Mouse (Mus musculus) lung, embryonic 14.5 days (tissue): ENCODE measurements at regions not wholly inside any gene's neighbourhood (a gene's known extent, or its start where the extent isn't known, plus 50 kb on each side); places are given as distances from the start of the nearest gene placed in this dataset.

ENCODE experiments used
- ATAC-seq: fragments of 200-750 bp; cut with Nextera tagmentation; 2 replicates; pipeline ENCODE4 v1.8.0; 2017; ENCODE audit warnings: mild to moderate bottlenecking, moderate TSS enrichment, moderate library complexity; ENCODE audit not compliant: insufficient read depth
- DNase-seq: peaks from one replicate; pipeline ENCODE4 v3.0.0-alpha.2; 2015
- H3K27ac ChIP-seq: fragments of 300-500 bp; sonication (generic); 2 replicates; pipeline ENCODE4 v1.5.1; 2014; ENCODE audit warnings: low read depth, mild to moderate bottlenecking, moderate library complexity
- H3K27me3 ChIP-seq: fragments of 300-500 bp; sonication (generic); 2 replicates; pipeline ENCODE4 v1.6.1; 2014; ENCODE audit warnings: low read length, control low read depth; ENCODE audit not compliant: insufficient read depth
- H3K36me3 ChIP-seq: fragments of 300-500 bp; sonication (generic); 2 replicates; pipeline ENCODE4 v1.6.1; 2014; ENCODE audit warnings: control low read depth; ENCODE audit not compliant: insufficient read depth
- H3K4me1 ChIP-seq: fragments of 300-500 bp; sonication (generic); 2 replicates; pipeline ENCODE4 v1.6.1; 2014; ENCODE audit warnings: antibody characterized with exemption, control low read depth; ENCODE audit not compliant: insufficient read depth
- H3K4me2 ChIP-seq: fragments of 300-500 bp; sonication (generic); 2 replicates; pipeline ENCODE4 v1.6.1; 2014; ENCODE audit warnings: mild to moderate bottlenecking
- H3K4me3 ChIP-seq: fragments of 300-500 bp; sonication (generic); 2 replicates; pipeline ENCODE4 v1.5.1; 2014; ENCODE audit warnings: low read depth, low read length
- H3K9ac ChIP-seq: fragments of 300-500 bp; sonication (generic); 2 replicates; pipeline ENCODE4 v1.6.1; 2014
- H3K9me3 ChIP-seq: fragments of 300-500 bp; sonication (generic); 2 replicates; pipeline ENCODE4 v1.6.1; 2016; ENCODE audit warnings: low read depth, low read length, control low read depth
- CTCF ChIP-seq: IDR thresholded peaks from 2 replicates; pipeline ENCODE4 v1.5.1; 2016; ENCODE audit warnings: antibody characterized with exemption, low read depth
- WGBS: fragments of 180-500 bp; shearing (Covaris S2); extraction: QIAGEN DNeasy Blood & Tissue Kit; methylation state at CpG from one replicate; pipeline ENCODE4 v1.1.7; 2014; 5-methylcytosine and 5-hydroxymethylcytosine counted together

DNA sequence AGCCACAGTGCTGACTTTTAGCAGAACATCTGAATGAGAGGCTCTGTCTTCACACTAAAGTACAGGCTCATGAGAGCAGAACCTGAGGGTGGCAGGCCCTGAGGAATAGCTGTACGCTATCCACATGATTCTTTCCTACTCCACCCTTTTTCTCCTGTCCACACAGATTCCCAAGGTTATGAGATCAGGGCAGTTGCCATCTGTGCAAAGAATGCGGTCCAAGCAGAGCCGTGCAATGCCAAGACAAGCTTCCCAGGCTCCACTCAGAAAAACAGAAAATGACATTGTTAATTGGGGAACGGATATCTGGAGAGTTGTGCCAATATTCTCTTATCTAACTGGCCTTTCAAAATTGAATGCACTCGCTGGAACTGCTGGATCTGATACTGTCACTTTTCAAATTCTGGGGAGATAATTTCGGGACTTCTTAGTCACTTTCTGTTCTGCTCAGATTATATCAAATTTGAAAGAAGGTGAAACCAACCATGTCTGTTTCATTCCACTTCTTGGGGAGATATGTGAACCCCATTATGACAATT lies 462.3 kb upstream of the Got2 start:
- Histone ChIP-seq H3K4me2 (no peak overlapping the region), H3K9me3 (no peaks in the 10 kb centered on the region), H3K4me3 (no peak overlapping the region), H3K9ac (no peak overlapping the region), H3K4me1 (no peaks in the 10 kb centered on the region), H3K27ac (no peak overlapping the region), H3K36me3 (no peaks in the 10 kb centered on the region), H3K27me3 (no peaks in the 10 kb centered on the region)
- ATAC-seq (no peak), DNase-seq (no peak)
- TF ChIP-seq CTCF = no peak
- WGBS = 47% methylated on average over 6 of the region's 6 CpGs

DNA sequence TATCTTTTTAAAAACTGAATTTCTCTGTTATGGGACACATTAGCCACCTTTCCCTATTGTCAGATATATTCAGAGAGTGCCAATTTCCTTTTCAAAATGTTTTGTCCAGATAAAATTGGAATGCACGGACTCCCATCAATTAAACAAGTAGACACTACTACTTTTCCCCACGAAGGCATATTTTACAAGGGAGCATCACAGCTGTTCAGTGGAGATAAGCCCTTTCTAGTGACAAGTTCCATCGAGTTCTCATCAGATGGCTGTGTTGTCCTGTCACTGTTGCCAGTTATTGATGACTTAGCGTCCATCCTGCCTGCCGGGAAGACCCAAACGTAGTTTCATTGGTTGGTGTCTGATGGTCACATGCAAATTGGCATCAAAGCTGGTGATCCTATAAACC lies 461.2 kb upstream of the Got2 start:
- Histone ChIP-seq H3K36me3 (no peaks in the 10 kb centered on the region), H3K4me2 (no peak overlapping the region), H3K4me3 (no peak overlapping the region), H3K4me1 (no peaks in the 10 kb centered on the region), H3K27me3 (no peaks in the 10 kb centered on the region), H3K27ac (no peak overlapping the region), H3K9ac (no peak overlapping the region), H3K9me3 (no peaks in the 10 kb centered on the region)
- WGBS = 42% methylated on average over 6 of the region's 6 CpGs
- no peak for DNase-seq
- no peak for ATAC-seq
- no peak for TF ChIP-seq CTCF

DNA sequence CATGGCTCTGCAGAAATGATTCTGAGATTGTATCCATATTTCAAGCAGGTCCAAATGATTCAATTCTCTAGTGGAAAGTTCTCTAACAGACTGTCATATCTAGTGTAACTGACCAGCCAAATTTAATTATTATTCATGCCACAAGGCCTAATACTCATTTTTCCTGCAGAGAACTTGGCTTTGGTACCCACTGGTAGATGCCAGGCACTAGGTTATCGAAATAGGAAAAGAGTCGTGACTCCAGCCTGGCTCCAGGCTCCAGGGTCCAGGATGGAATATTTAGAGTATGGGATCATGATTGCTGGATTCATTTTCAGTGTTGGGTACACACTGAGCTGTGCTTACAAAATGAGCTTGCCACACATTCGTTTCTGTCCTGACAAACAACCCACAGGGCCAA lies 452.4 kb upstream of the Got2 start:
- 80% methylated on average over 3 of the region's 3 CpGs for WGBS

DNA sequence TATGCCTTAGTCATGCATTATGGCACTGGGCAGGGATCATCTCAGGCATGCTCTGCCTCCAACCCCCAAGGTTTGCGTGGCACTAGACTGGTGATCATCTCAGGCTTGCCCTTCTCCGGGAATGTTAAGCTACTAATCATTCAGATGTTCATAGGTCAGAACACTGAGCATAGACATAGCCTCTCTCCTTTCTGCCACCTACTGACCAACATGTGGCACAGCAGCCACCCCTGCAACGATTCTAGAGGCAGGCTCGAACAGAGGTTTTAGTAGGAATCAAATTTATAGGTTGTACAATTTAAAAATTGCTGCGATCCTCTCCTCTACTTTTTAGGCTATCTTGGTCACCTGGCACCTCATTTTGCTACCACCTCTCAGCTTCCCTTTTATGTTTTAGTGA lies 430.0 kb upstream of the Got2 start:
- H3K27ac ChIP-seq = no peak overlapping the region
- H3K9ac ChIP-seq = no peak overlapping the region
- no peak overlapping the region for H3K4me2 ChIP-seq
- no peaks in the 10 kb centered on the region for H3K4me1 ChIP-seq
- no peaks in the 10 kb centered on the region for H3K9me3 ChIP-seq
- H3K27me3 ChIP-seq = no peaks in the 10 kb centered on the region
- no peak for ATAC-seq
- WGBS = 76% methylated on average over 5 of the region's 5 CpGs
- peak; percentile 36 for DNase-seq
- H3K4me3 ChIP-seq = no peak overlapping the region
- peak; percentile 46 for TF ChIP-seq CTCF
- no peaks in the 10 kb centered on the region for H3K36me3 ChIP-seq

More for the DNA sequence above, 452.4 kb upstream of the Got2 start:
- Histone ChIP-seq H3K9ac (no peak overlapping the region), H3K4me3 (no peak overlapping the region), H3K36me3 (no peaks in the 10 kb centered on the region), H3K27me3 (no peaks in the 10 kb centered on the region), H3K27ac (no peak overlapping the region), H3K4me2 (no peak overlapping the region), H3K4me1 (no peaks in the 10 kb centered on the region), H3K9me3 (no peaks in the 10 kb centered on the region)
- TF ChIP-seq CTCF = no peak
- DNase-seq (no peak), ATAC-seq (no peak)

DNA sequence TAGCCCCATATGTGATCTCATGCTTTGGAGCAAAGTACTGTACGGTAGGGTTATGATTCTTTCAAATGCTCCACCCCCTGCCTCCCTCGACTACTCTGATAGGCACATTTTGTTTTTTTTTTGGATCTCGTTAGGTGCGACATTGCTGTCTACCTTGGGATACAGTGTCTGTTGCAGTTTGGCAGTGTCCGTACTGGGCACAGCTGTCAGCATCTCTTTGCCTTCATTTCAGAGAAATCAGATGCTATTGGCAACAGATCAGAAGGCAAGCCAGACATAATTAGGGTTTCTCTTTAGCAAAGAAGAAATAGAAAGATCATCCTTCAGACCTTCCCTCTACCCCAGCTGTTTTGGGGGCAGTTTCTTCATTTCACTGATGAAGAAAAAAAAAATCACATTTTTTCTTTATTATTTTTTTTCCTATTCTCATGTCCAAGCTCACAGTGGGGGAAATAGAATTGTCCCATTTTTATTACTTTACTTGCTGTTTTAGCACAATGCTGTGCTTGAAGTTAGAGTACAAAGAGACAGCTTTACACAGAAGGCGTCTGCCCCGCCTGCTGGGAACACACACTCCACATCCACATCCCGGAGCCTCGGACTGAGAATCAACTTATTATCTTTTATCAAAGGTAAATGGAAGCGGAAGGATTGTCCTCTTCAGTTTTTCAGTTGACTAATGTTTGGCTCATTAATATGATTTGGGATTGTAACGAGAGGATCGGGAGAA lies 420.8 kb upstream of the Got2 start:
- WGBS = 74% methylated on average over 12 of the region's 12 CpGs
- Histone ChIP-seq H3K36me3 (no peaks in the 10 kb centered on the region), H3K4me3 (no peak overlapping the region), H3K4me1 (no peaks in the 10 kb centered on the region), H3K4me2 (no peak overlapping the region), H3K9me3 (no peaks in the 10 kb centered on the region), H3K9ac (no peak overlapping the region), H3K27me3 (no peaks in the 10 kb centered on the region), H3K27ac (no peak overlapping the region)
- ATAC-seq (no peak), DNase-seq (no peak)
- no peak for TF ChIP-seq CTCF

DNA sequence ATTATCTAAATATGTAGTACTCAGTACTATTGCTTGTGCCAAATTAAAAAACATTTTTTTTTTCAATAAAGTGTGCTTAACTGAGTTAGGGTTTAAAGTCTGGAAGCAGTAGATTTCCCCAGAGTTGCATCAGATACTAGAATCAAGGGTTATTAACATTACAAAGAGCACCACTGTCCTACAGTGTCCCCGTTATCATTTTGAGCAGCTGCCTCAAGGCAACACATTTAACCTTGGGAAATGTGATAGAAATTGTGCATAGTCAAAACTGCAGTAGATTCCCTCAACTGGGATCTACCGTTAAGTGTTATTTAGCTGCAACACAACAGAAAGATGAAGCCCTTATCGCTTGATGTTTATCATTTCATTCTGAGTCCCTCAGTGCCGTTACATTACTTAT lies 408.3 kb upstream of the Got2 start:
- Histone ChIP-seq H3K4me1 (no peaks in the 10 kb centered on the region), H3K27me3 (no peaks in the 10 kb centered on the region), H3K36me3 (no peaks in the 10 kb centered on the region), H3K9me3 (no peaks in the 10 kb centered on the region), H3K27ac (no peak overlapping the region), H3K9ac (no peak overlapping the region), H3K4me3 (no peak overlapping the region), H3K4me2 (no peak overlapping the region)
- TF ChIP-seq CTCF = no peak
- ATAC-seq (no peak), DNase-seq (no peak)
- 75% methylated on average over 4 of the region's 4 CpGs for WGBS

DNA sequence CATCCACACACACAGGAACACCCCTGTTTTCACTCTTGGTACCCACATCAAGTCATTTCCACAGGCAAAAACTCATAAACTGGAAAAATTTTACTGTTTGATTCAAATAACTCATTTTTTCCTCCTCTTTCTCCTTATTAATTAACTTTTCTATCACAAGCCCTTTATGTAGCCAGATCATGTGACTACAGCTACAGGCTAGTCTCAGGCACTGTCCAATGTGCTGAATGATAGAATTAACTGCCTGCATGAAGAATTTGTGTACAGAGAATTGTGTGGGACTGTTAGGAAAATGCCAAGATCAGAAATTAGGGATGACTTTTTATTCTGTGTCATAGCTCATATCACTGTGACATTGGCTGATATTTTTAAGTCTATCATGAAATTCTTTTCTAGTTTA lies 402.4 kb upstream of the Got2 start:
- Histone ChIP-seq H3K9me3 (no peaks in the 10 kb centered on the region), H3K9ac (no peak overlapping the region), H3K27me3 (no peaks in the 10 kb centered on the region), H3K4me2 (no peak overlapping the region), H3K27ac (no peak overlapping the region), H3K4me1 (no peaks in the 10 kb centered on the region), H3K36me3 (no peaks in the 10 kb centered on the region), H3K4me3 (no peak overlapping the region)
- DNase-seq (peak; percentile 74), ATAC-seq (no peak)
- TF ChIP-seq CTCF = no peak
